In the genomic region with DNA sequence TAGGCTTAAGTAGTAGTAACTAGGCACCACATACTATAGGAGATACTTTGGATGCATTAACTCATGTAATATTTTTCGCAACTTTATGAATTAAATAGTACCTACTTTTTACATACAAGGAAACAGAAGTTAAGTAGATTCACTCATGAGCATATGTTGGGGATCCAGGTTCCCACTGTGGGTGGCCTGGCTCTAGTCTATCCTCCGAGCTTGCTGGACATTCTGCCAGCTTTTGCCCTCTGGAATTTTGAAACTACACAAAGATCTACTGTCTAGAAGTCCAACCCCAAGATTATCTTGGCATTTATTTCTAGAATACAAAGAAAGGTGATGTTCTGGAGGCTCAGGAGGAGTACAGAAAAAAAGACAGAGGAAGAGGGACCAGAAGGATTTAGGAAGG, we compare ENCODE assay signal across 18 mouse cellular contexts.
DNase-seq lines count a peak whose midpoint lies in the region; ATAC-seq lines count a peak whose summit lies in the region.
"Had no signal": no experiment of that assay in that cellular context is flagged by ENCODE, and none has a peak within 500 bp of the region (broad histone marks: within the 10 kb centered on the region; RNA-seq: fewer than 3 reads in every experiment).

No protein-coding gene starts in this region.

- DNase-seq in cerebellum, adult 9-10 months = peak; percentile 2
- DNase-seq in cerebellum, adult 11 months = no peak
- DNase-seq in cerebellum, postnatal 14 days = peak; percentile 28 to 40
- DNase-seq in cerebellum, adult 11-12 months = no peak
- DNase-seq in cerebellum, postnatal 36 days = peak; percentile 12 to 16
- DNase-seq: adrenal gland, adult 8-10 months; adrenal gland, postnatal 14 days; adrenal gland, postnatal 36 days; B cell, adult 2 months; cerebellum, adult 18-20 months; cerebellum, adult 9-11 months; forebrain, postnatal 0 days had no signal

- ATAC-seq in cerebellum, adult (ENCODE audit: insufficient number of reproducible peaks, low FRiP score, low TSS enrichment) = no peak
- ATAC-seq: activated CD4-positive, CD25-positive, alpha-beta regulatory T cell, adult 4 months; CD4-positive, CD25-positive, alpha-beta regulatory T cell, adult 4 months; forebrain, embryonic 13.5 days; forebrain, embryonic 15.5 days; forebrain, postnatal 0 days; Patski had no signal

Comparison
In these comparisons a context has a peak if more than half of its experiments do, and no peak if none do; other contexts are left out.
1. DNase-seq: peak in cerebellum, adult 9-10 months (single experiment), cerebellum, postnatal 14 days (2 of 2) and cerebellum, postnatal 36 days (2 of 2); none in cerebellum, adult 11 months (single experiment) and cerebellum, adult 11-12 months (single experiment).